Mouse (Mus musculus) heart, postnatal 0 days (tissue): ENCODE data around the gene Gadd45gip1.

Experiments used
- CTCF ChIP-seq: IDR thresholded peaks from 2 replicates; pipeline ENCODE4 v1.5.1; 2016; ENCODE audit warnings: antibody characterized with exemption, control low read depth, low read depth
- EP300 ChIP-seq: IDR thresholded peaks from 2 replicates; pipeline ENCODE4 v1.6.1; 2016; ENCODE audit warnings: antibody characterized with exemption, low read depth

DNA sequence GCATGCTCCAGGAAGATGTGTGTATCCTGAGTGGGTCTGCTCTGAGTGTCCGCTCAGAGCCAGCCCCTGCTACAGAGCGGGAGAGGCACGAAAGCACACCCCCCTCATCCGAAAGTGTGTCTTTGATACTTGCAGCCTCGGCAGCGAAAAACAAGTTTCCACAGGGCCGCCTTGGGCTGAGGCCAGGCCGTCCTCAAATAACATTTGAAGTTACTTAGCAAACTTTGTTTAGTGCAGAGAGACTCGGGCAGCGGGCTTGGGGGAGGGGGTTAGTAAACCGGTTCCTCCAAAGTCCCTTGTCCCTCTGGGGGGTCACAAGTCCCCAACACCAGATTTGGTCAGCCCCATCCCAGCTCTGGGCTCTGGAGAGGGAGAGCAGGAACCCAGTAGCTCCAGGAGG is 42.4 kb upstream of the Gadd45gip1 start:
- TF ChIP-seq CTCF (no peak), EP300 (no peak)
